Mouse (Mus musculus) layer of hippocampus, adult 8-10 months (tissue): ENCODE measurements around the gene Cdh24. TPM values are rescaled to one million over a fixed set of nuclear protein-coding genes. Genes with fewer than 3 reads are reported as not detected.

ENCODE experiments used
- DNase-seq, 2 experiments: peaks; one replicate each; pipeline ENCODE4 v3.0.0; 2022; ENCODE audit warnings: low spot score in 2 of 2
- total RNA-seq, 4 experiments: library from RNA; stranded (reverse); gene quantifications; 2 replicates each; pipeline ENCODE4 v1.2.4; 2022

Cdh24 gene
- 10 to 100 TPM; 16.0 to 24.1 (median 20.7) TPM for total RNA-seq

DNA sequence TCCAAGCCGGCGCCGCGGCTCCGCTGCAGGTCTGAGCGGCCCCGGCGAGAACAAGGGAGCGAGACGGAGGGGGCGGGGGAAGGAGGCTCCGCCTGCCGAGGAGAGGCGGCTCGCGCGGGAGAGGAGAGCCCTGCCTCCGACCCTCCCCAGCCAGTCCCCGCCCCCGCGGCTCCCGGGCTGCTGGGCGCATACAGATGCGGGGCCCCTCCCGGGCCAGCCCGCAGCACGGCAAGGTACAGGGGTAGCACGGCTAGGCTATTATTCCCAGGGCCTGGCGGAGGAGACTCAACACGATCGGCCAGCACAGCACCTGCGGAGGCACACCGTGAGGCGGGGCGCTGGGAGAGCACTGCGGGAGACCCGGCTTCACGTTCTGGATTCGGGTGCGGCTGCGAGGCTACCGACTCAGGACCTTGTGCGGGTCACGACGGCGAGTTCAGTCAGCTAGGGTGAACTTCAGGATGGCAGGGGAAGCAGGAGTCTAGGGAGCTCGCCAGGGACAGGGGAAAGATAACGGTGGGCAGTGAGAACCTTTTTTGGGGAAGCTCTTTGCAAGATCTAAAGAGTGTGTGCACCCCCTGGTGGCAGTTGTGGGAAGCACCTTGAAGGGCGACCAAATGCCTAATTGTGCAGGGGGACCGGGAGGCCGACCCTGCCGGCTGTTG, at the start of gene Cdh24:
Cdh24 (minus strand) TSS at position 60 of the 665 bp plus-strand sequence.
- DNase-seq: peak; percentile 74 to 88

DNA sequence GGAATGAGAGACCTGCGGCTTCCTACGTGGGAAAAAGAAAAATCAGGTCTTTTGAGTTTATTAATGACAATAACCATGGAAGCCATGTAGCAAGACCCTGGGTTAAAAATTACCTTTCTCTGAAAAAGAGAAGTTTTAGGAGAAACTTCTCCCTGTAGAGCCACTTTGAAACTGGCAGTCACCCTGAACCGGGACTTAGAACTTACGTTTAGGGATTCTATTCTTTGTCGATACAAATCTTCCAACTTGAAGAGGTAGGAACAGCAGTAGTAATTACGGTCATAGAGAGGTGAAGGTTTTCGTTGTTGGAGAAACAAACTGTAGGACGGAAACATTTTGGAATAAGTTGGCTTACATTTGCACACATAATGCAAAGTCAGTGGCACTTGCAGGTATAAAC, 46.1 kb upstream of the Cdh24 start:
- DNase-seq: no peak

- DNase-seq: peak; percentile 100
Observed at GRCm38 (mm10) chr14:54686522-54687143, 45.5 kb upstream of the Cdh24 start, which contains the start of gene Acin1. Gene Acin1 (minus strand): TSS chr14:54686931.

- peak in 1 of 2 experiments; percentile 77 for DNase-seq
Observed at GRCm38 (mm10) chr14:54686063-54686521, 44.9 kb upstream of the Cdh24 start, which contains the start of gene 1700123O20Rik. Gene 1700123O20Rik (plus strand): TSS chr14:54686216.

- no peak for DNase-seq
Observed at GRCm38 (mm10) chr14:54685471-54685870, 44.3 kb upstream of the Cdh24 start.

DNA sequence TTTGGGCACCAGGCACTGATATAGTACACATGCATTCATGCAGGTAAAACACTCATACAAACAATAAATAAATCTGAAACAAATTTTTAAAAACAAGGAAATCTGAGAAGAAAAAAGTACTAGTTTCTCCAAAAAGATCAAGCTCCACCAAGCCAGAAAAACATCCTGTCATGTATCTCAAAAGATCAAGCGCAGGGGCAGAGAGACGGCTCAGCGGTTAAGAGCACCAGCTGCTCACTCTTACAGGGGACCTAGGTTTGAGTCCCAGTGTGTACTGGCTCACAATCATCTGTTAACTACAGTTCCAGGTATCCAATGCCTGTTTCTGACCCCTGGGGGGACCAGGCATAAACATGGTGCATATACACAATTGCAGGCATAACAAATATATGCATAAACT, 41.2 kb upstream of the Cdh24 start:
- DNase-seq: no peak

GRCm38 (mm10) chr14:54678657-54679304, 37.6 kb upstream of the Cdh24 start:
- DNase-seq: no peak

GRCm38 (mm10) chr14:54676290-54676689, 35.1 kb upstream of the Cdh24 start:
- DNase-seq: no peak

DNA sequence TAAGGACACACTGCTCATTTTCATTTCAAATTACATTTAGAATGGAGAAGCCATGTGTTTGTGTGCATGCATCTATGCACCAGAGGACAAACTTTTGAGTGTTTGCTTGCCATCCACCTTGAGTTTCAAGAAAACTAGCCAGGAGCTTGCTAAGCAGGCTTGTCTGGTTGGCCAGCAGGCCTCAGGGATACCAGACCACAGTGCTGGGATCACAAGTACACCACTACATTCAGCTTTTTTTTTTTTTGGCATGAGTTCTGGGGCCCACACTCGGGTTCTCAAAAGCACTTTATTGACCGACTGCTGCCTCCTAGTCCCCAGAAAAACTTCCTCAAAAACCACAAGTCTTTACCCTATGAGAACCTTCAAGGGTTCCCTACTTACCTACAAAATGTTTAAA, 33.2 kb upstream of the Cdh24 start:
- DNase-seq: no peak

GRCm38 (mm10) chr14:54669381-54669780, 28.2 kb upstream of the Cdh24 start:
- DNase-seq: no peak

GRCm38 (mm10) chr14:54664477-54665222, 23.5 kb upstream of the Cdh24 start:
- DNase-seq: no peak

GRCm38 (mm10) chr14:54660009-54660408, 18.8 kb upstream of the Cdh24 start:
- DNase-seq: no peak

DNA sequence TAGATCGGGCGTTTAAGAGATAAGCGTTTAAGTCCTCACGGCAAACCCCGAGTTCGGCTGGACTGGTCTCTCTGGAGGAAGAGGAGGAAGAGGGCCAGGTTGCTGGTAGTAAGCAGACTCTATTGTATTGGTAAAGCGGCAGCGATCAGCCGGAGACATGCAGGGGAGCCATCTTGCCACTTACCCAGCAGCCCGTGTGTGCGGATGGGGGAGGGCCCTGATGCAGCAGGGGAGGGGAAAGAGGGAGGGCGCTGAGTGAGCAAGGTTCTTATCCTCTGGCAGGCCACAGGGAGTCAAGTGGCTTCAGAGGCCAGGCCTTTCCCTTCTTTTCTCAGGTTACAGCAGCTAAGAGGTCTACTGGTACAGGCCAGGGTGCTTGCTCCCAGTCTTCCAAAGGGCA, 12.3 kb upstream of the Cdh24 start:
- peak; percentile 77 to 81 for DNase-seq

GRCm38 (mm10) chr14:54652787-54653186, 11.6 kb upstream of the Cdh24 start:
- no peak for DNase-seq

DNA sequence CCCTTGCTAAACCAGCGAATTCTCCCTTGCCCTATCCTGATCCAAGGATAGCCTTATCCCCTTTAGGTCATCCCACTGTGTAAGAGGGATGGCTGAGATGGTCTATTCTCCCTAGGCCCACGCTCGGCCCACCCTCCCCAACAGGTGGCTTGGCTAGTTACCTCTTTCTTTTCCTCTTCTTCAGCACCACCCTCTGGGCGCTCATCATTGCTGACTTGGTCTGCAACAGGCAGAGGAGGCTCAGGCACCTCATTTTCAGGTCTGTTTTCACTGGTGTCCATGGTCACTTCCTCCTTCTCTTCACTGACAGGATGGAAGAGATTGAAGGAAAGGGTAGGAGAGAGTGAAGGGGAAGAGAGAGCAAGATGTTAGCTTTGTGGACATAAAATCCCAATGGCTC, 10.4 kb upstream of the Cdh24 start:
- DNase-seq: no peak

GRCm38 (mm10) chr14:54650621-54651454, 9.7 kb upstream of the Cdh24 start:
- DNase-seq: peak; percentile 70 to 80

- DNase-seq: no peak
Observed at GRCm38 (mm10) chr14:54647900-54648299, 6.7 kb upstream of the Cdh24 start.

DNA sequence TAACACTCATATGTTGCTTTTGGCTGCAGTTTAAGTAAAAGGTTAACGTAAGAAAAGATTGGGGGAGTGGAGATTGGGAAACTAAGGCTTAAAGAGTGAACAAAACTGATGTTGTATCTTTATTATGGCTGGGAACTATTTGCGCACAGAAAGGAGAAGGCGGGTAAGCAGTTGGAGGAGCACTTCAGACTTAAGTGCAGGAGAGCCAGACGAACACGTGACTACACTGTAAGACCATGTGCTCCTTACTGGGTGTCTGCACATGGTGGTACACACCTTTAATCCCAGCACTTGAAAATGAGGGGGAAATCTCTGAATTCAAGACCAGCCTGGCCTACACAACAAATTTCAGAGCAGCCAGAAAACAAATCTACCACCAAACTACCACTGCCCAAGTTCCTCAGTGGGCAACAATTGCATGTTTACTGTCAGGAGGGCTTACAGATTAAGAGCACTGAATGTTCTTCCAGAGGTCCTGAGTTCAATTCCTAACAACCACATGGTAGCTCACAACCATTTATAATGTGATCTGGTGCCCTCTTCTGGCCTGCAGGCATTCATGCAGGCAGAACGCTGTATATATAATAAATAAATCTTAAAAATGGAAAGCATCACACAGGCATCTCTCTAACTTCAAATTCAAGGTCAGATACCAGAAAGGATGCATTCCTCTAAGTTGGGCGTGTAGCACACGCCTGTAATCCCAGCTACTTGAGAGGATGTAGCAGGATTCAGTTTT, 5.9 kb upstream of the Cdh24 start:
- DNase-seq: no peak

GRCm38 (mm10) chr14:54646455-54646854, 5.3 kb upstream of the Cdh24 start:
- no peak for DNase-seq

DNA sequence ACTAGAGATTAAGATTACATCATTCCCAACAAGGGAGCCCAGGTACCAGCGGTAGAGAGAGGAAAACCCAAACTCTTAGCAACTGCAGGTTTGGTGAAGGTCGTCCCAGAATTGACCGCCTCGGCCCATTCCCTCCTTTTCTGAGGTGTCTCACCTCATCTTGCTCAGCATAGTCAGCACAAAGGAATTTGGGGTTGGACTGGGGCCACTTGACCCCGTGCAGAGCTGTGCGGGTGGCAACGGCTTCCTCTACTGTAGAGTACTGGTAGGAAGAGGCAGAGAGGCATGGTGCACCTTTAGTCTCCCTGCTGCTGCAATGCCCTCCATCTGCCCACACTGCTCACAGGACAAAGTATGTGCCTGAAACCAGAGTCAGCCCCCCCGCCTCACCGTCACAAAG, 3.1 kb upstream of the Cdh24 start:
- no peak for DNase-seq
